Comparison of ENCODE assay signal across 8 mouse cellular contexts in the genomic region with DNA sequence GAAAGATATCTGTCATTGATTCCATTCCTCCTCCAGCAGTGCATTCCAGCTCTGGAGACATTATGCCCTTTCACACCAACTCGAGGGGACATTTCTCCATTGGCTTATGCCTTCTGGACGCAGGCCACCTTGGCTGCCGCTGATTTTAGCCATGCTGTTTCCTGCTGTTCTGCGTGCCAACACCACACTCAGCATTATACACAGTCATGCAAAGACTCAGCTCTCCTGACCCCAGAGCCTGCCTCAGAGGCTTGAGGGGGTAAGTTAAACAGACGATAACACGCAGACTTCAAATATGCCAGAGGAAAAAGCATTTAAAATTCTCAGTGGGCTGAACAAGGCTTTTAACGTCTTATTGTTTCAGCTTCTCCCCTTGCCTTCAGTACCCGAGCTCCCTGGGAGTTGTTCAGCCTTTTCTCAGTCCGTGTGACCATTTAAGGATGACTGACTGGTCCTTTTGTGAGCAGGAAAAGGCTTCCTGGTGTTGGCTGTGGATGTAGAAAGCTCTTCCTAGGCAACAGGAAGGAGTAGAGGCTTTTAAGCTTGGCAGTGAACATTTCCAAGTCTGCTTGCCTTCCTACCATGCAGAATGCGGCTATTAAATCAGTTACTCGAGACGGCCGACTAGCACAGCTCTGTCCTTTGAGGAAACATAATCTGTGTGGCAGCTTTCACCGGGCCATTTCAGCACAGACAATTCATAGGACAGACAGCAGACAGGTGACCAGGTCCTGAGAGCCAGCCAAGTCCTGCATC. TPM values are rescaled to one million over a fixed set of nuclear protein-coding genes. Genes with fewer than 3 reads are reported as not detected.
DNase-seq lines count a peak whose midpoint lies in the region; ATAC-seq lines count a peak whose summit lies in the region.

No protein-coding gene starts in this region.

- intact Hi-C loops in heart, postnatal 25 days (cut with DNase I): no loop called here

- 0 out of 2 replicates have a peak overlapping the region, but pooled peaks have one; percentile 2 for H3K4me2 ChIP-seq in limb, embryonic 15.5 days

- peak overlapping the region; percentile 54 for H3K27ac ChIP-seq in limb, embryonic 15.5 days

- H3K4me1 ChIP-seq in limb, embryonic 15.5 days: peaks cover 20% of the 10 kb centered on the region

- no peaks in the 10 kb centered on the region for H3K27me3 ChIP-seq in limb, embryonic 15.5 days

- no peak for ATAC-seq in limb, embryonic 15.5 days (ENCODE audit: insufficient number of reproducible peaks, low FRiP score, low TSS enrichment, low read depth)

- DNase-seq in NIH3T3 (ENCODE audit: low read depth): peak; percentile 85
- peak; percentile 5 to 43 for DNase-seq in adrenal gland, postnatal 36 days
- peak; percentile 90 for DNase-seq in fibroblast of lung, adult 2 months (ENCODE audit: low read depth)
- peak; percentile 12 for DNase-seq in heart, postnatal 25 days (ENCODE audit: low spot score)
- DNase-seq in ovary, postnatal 36 days (ENCODE audit: low spot score): peak; percentile 34
- no peak for DNase-seq in layer of hippocampus, adult 11-12 months (ENCODE audit: low spot score)
- DNase-seq in thymus, postnatal 25 days: no peak

- H3K36me3 ChIP-seq in limb, embryonic 15.5 days: no peaks in the 10 kb centered on the region

- H3K4me3 ChIP-seq in limb, embryonic 15.5 days: no peak overlapping the region

- no peak overlapping the region for H3K9ac ChIP-seq in limb, embryonic 15.5 days

- H3K9me3 ChIP-seq in limb, embryonic 15.5 days: no peaks in the 10 kb centered on the region

- 31% methylated on average over 14 of the region's 14 CpGs for WGBS in limb, embryonic 15.5 days

RNA-seq across cellular contexts. Expression of a gene that starts 59.8 kb away (rescaled TPM):
- total RNA-seq in adrenal gland, postnatal 36 days (2021): 1 to 10 TPM in 1 of 2 experiments, under 1 TPM in 1; 0.93 to 1.2 TPM
- total RNA-seq in heart, postnatal 25 days (2021): under 1 TPM; 0.31 to 0.47 TPM
- polyA plus RNA-seq in limb, embryonic 15.5 days (2015; fragmentation: Nextera tagmentation; extraction: Ambion mirVana): 1.4 and 2.4 TPM in 2 replicates

Comparison
In these comparisons a context has a peak if more than half of its experiments do, and no peak if none do; other contexts are left out.
1. DNase-seq: peak in NIH3T3 (single experiment), adrenal gland, postnatal 36 days (2 of 2), fibroblast of lung, adult 2 months (single experiment), heart, postnatal 25 days (single experiment) and ovary, postnatal 36 days (single experiment); none in layer of hippocampus, adult 11-12 months (single experiment) and thymus, postnatal 25 days (single experiment).